Mouse (Mus musculus) ovary, postnatal 36 days (tissue): ENCODE results near the gene Arhgap18.
A peak's percentile ranks its signal among the peaks of the same experiment; 100 is the strongest.

Source experiments
- DNase-seq: peaks from one replicate; pipeline ENCODE4 v3.0.0; 2022; ENCODE audit warnings: low spot score, mixed read lengths

Gene Arhgap18

GRCm38 (mm10) chr10:26780581-26780980, 27.4 kb downstream of the Arhgap18 start:
- DNase-seq = no peak

DNA sequence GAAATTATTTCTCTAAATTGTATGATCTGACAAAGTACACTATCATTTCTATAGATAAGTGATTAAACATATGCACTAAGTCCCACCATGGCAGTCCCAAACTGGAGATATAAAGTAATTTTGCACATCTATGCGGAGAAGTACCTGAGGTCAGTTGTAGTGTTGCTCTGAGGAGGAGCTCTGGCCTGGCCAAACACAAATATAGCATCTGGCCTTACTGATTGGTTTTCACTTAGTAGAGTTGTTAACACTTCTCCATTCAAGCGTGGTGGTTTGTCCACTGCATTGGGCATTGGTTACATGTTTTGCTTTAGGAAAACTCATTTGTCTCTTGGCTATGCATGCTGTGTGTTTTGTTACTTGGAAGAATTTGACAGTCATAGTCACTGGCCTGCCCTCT, 36.5 kb downstream of the Arhgap18 start:
- DNase-seq = no peak

- DNase-seq = no peak
Observed at GRCm38 (mm10) chr10:26791810-26792209, 38.6 kb downstream of the Arhgap18 start.

DNA sequence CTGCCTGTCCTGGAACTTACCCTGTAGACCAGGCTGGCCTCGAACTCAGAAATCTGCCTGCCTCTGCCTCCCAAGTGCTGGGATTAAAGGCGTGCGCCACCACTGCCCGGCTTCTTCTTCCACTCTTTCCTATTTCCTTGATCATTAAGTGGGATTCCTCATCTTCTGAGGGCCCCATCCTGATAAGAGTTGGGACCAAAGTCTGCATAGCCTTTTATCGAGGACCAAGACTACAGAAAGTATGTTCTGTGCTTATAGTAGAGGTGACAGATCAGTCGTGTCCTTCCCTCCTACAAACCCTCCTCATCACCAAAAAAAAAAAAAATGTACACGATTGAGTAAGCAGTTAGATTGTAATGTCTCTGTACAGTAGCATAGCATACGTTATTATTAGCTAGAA, 39.8 kb downstream of the Arhgap18 start:
- DNase-seq = no peak

- no peak for DNase-seq
Observed at GRCm38 (mm10) chr10:26796432-26797286, 43.4 kb downstream of the Arhgap18 start.

- no peak for DNase-seq
Observed at GRCm38 (mm10) chr10:26797287-26797672, 44.1 kb downstream of the Arhgap18 start.

DNA sequence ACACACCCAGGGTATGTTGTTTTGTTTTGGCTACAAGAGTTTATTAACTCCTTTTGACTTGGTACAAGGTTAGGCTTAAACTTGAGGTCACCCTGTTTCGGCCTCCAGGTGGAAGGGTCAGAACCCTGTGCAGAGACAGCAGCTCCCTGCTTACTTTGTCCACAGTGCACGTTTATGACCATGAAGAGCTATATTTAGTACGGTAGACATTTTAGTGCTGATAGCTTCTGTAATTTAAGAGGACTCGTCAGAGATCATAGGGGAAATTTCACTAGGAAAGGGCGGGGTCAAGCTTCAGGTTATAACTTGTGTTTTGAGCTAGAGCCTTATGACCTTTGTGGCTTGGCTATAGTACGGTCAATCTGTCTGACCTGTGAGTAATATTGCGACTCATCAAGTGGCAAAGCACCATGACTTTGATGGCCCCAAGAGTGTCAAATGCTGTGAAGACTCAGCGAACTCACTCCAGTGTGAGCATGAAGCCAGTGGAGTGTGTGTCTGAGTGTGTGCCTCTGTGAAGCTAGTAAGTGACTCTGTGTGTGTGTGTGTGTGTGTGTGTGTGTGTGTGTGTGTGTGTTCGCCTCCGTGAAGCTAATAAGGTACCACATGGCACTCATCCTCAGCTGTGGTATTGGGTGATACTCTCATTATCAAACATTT, 45.7 kb downstream of the Arhgap18 start:
- DNase-seq = no peak

DNA sequence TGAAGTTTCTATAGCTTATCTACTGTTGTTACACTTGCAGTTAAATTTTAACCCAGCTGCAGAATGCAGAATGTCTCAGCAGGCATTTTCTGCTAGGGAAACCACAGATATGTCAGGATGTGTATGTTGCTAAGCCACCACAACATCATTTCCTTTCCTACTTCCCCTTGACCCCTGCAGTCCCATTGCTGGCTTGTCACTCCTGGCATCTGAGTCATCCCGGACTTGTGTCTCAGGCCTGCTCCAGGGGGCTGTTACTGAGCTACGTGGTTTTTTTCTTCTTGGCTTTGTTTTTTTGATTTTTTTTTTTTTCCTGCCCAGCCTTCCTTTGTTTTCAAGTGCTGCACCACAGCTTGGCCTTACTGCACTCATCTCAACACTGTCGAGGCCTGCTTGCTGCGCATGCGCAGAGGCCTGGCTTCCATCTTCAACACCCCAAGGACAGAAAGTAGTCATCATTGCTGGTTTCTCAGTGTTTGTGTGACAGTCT, 46.4 kb downstream of the Arhgap18 start:
- DNase-seq = peak; percentile 19

DNA sequence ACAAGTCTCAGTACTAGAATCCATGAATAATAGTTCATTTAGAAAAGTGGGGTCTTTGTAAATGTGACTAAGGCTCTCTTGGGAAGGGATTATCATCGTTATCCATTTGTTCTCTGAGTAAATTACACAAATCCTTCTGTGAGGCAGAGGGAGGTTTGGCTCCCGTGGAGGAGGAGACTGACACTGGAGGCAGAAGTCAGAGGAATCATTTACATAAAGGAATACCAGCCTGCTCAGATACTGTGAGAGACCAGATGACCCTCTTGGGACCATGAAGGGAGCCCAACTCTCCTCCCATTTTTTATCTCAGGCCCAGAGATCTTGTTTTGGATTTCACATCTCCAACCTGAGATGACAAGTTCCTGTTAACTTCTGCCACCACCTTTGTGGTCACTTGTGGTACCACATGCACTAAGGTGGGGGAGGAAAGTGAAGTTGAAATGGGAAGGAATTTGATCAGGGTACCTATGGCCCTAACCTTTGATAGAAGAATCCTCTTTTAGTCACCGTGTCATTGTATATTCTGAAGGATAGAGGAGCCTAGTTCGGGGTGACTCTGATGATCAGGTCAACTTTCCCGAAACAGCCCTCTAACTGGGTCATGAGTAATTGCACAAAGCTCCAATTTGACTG, 51.2 kb downstream of the Arhgap18 start:
- DNase-seq = no peak

- no peak for DNase-seq
Observed at GRCm38 (mm10) chr10:26805007-26805406, 51.8 kb downstream of the Arhgap18 start.

- no peak for DNase-seq
Observed at GRCm38 (mm10) chr10:26806092-26806491, 52.9 kb downstream of the Arhgap18 start.

DNA sequence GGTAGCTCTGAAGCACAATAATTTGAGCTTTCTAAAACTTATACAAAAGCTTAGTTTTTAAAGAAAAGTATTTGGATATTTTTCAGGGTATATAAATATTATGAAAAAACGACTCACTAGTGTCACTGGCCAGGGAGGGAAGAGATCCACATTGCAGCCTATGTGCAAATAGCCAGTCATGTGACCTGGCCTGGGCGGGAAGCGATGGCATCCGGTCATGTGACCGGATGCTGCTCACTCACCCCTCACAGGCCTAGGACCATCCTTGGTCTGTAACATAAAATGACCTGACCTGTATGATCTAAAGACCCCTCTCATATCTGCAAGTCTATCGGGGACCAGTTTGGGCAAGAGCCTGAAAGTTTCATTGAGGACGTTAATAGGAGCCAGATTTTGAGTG, 56.8 kb downstream of the Arhgap18 start:
- DNase-seq = no peak

DNA sequence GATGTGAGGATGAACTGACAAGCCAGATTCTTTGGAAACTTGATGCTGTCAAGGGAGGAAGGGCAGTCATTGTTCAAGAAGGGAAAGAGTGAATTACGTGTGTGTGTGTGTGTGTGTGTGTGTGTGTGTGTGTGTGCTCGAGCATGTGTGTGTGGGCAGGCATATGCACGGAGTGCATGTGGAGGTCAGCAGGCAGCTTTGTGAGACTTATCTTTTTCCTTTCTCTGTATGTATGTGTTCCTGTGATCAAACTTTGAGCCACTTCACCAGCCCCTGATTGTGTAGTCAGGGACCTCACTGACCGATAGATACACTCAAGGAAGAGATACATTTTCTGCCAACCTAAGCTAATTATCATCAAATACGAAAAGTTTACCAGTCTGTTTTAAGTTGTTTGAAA, 57.6 kb downstream of the Arhgap18 start:
- no peak for DNase-seq

DNA sequence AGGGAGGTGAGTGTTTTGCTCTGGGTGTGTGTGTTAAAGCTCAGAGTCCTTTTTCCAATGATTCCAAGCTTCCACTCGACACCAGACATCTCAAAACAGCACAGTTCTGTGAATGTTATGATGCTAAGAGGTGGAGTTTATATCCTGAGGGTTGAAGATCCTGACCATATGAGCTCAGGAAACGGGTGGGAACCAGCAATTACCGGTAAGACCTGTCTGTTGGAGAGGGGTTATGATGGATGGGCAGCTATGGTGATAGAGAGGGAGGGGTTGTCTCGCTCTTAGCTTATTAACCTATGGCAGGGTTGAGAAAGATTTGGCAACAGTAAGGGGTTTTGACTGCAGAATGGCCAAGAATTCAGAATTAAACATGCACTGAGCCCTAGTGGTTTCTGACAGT, 58.1 kb downstream of the Arhgap18 start:
- no peak for DNase-seq

GRCm38 (mm10) chr10:26815646-26816045, 62.4 kb downstream of the Arhgap18 start:
- DNase-seq = no peak

DNA sequence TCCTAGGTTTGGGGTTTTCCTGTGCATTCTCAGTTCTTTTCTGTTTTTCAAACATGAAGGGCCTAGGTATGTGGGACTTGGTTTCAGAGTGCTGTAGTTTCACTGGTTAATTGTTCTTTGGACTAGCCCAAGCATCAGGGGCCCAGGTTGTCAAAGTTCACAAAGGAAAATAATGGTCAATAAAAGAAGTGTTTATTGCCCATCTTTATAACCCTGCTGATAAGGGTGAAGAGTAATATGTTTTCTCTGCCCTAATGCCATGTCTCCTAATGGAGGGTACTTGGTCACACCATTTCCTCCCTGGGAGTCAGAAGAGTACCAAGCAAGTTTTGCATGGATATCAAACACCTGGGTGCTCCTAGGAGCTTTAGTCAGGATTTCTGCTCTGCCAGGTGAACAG, 67.1 kb downstream of the Arhgap18 start:
- no peak for DNase-seq

- DNase-seq = no peak
Observed at GRCm38 (mm10) chr10:26820936-26821335, 67.7 kb downstream of the Arhgap18 start.

DNA sequence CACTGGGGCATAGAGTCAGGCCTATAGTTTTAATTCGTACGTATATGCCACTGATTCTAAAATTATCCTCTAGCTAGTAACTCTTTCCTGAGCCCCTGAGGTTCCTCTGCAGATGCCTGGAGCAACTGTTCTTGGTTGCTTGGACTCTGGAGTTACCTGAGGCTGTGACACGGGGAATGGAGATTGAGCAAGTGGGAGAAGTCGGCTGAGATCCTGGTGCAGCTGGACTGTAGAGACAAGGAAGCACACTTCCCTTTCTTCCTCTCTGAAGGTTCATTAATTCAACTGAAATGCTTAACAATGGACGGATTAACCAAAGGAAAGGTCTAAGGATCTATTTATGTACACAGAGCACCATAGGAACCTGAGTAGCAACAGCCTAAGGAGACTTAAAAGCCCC, 70.8 kb downstream of the Arhgap18 start:
- no peak for DNase-seq

GRCm38 (mm10) chr10:26825246-26825889, 72.1 kb downstream of the Arhgap18 start:
- DNase-seq = no peak

DNA sequence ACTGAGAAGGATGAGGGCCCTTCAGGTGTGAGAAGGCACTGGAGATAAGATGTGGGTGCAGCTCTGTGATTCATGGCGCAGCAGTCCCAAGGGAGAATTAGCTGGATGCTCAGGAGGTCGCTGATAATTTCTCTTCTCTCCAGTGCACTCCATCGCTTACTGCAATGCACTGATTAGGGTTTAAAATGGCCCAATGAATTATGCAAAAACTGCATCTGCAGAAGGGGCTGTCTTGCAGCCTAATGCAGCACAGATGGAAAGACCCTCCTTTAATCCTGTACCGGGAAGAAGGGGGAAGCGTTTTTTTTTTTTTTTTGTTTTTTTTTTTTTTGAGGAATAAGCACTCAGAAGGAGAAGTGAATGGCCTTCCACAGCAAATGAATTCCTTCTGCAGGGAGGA, 74.1 kb downstream of the Arhgap18 start:
- DNase-seq = no peak

- DNase-seq = no peak
Observed at GRCm38 (mm10) chr10:26828412-26829137, 75.4 kb downstream of the Arhgap18 start.

DNA sequence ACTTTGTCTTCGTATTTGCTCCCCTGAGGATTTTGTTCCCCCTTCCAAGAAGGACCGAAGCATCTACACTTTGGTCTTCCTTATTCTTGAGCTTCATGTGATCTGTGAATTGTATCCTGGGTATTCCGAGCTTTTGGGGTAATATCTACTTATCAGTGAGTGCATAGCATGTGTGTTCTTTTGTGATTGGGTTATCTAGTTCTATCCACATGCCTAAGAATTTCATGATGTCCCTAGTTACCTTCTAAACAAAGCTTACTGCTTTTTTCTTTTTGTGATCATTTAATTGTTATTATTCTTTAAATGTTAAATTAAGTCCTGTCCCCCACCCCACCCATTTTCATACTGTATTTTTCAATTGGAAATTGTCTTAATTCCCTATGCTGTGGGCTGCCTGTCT, 78.8 kb downstream of the Arhgap18 start:
- no peak for DNase-seq
